Mouse (Mus musculus) induced T-regulatory cell, adult 2 months (primary cell): ENCODE results near the gene Sorcs2.
A peak's percentile ranks its signal among the peaks of the same experiment; 100 is the strongest.

ENCODE experiments used
- DNase-seq: peaks from one replicate; pipeline ENCODE4 v3.0.0-alpha.2; 2012; ENCODE audit warnings: low read depth

Gene Sorcs2

GRCm38 (mm10) chr5:36128513-36128912, 269.4 kb downstream of the Sorcs2 start:
- no peak for DNase-seq

- DNase-seq = no peak
Observed at GRCm38 (mm10) chr5:36124993-36125392, 272.9 kb downstream of the Sorcs2 start.

GRCm38 (mm10) chr5:36122987-36123386, 275.0 kb downstream of the Sorcs2 start:
- DNase-seq = no peak

- DNase-seq = no peak
Observed at GRCm38 (mm10) chr5:36120931-36121341, 277.0 kb downstream of the Sorcs2 start.

GRCm38 (mm10) chr5:36118061-36118460, 279.9 kb downstream of the Sorcs2 start:
- no peak for DNase-seq

GRCm38 (mm10) chr5:36115519-36115918, 282.4 kb downstream of the Sorcs2 start:
- DNase-seq = no peak

- DNase-seq = no peak
Observed at GRCm38 (mm10) chr5:36113696-36114095, 284.2 kb downstream of the Sorcs2 start.

GRCm38 (mm10) chr5:36112696-36113095, 285.2 kb downstream of the Sorcs2 start:
- DNase-seq = no peak

- no peak for DNase-seq
Observed at GRCm38 (mm10) chr5:36111516-36111915, 286.4 kb downstream of the Sorcs2 start.

GRCm38 (mm10) chr5:36108339-36108887, 289.5 kb downstream of the Sorcs2 start:
- no peak for DNase-seq

- no peak for DNase-seq
Observed at GRCm38 (mm10) chr5:36103483-36103882, 294.5 kb downstream of the Sorcs2 start.

GRCm38 (mm10) chr5:36101129-36101528, 296.8 kb downstream of the Sorcs2 start:
- no peak for DNase-seq

GRCm38 (mm10) chr5:36100488-36100887, 297.5 kb downstream of the Sorcs2 start:
- DNase-seq = no peak

GRCm38 (mm10) chr5:36099662-36100061, 298.3 kb downstream of the Sorcs2 start:
- DNase-seq = peak; percentile 17

GRCm38 (mm10) chr5:36096046-36096445, 301.9 kb downstream of the Sorcs2 start:
- no peak for DNase-seq

GRCm38 (mm10) chr5:36090036-36090435, 307.9 kb downstream of the Sorcs2 start:
- no peak for DNase-seq

GRCm38 (mm10) chr5:36089243-36089642, 308.7 kb downstream of the Sorcs2 start:
- DNase-seq = peak; percentile 65

- DNase-seq = no peak
Observed at GRCm38 (mm10) chr5:36086931-36087330, 311.0 kb downstream of the Sorcs2 start.

- DNase-seq = no peak
Observed at GRCm38 (mm10) chr5:36085621-36086020, 312.3 kb downstream of the Sorcs2 start.

GRCm38 (mm10) chr5:36083869-36084565, 313.9 kb downstream of the Sorcs2 start:
- no peak for DNase-seq

- DNase-seq = no peak
Observed at GRCm38 (mm10) chr5:36081021-36081420, 316.9 kb downstream of the Sorcs2 start.

GRCm38 (mm10) chr5:36075172-36076074, 322.5 kb downstream of the Sorcs2 start:
- DNase-seq = no peak
